Mouse (Mus musculus): ENCODE results near the gene Uchl1.

The Uchl1 gene

DNA sequence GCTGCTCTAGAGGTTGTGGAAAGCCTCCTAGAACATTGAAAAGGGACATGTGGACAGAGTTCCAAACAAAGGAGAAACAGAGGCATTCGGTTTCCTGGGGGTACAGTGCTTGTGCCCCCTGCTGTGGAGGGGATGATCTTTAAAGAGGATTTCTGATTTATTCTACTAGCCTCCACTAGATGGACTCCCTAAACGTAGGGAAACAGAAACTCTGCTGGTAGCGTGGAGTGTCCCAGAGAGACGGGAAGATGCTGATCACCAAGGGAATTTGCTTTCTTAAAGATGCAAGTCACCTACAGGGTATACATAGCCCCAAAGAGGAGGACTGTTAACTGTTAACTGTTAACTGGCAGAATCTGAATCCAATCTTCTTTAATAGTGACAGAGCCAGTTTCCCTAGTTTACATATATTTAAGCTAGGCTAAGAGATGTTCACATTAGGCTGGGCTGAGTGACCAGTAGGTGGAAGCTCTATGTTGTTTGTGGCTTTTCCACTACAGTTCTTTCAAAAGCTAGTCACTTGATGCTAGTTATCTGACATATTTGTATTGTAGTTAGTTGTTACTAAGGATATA, 34.6 kb downstream of the Uchl1 start:
- DNase-seq, result no peak

- no peak for DNase-seq
These were observed 36.9 kb downstream of the Uchl1 start for GRCm38 (mm10) chr5:66712801-66713200.

DNA sequence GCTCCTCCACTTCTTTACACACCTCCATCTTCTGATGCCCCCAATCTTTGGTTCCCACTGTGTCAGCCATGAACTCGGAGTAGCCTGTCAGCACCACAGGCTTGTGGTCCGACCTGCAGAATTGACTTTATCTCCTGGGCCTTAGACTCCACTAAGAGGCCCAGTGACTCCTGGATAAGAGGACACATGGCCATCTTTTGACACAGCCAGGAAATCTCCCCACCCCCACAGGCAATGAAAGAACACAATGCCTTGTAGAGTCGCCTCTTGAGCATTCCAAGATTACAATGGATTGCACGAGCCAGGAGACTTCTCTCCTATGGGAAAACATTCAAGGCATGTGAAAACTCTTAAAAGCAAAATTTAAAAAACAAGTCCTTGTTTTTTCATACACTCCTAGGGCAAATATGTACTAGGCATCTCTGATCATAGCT, 39.6 kb downstream of the Uchl1 start:
- DNase-seq, result no peak

DNA sequence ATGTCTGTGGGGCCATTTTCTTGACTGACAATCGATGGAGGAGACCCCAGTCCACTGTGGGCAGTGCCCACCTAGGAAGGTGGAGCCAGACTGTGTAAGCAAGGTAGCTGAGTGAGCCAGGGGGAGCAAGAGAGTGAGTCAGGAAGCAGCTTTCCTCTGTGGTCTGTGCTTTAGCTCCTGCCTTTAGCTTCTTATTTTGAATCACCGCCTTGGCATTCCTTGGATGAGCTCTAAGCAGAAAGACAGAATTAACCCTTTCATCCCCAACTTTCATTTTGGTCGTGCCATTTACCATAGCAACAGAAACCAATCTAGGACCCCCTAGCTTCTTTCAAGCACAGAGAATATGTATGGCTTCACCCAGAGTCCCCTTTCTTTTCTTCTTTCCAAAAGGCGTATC, 42.0 kb downstream of the Uchl1 start:
- no peak for DNase-seq

GRCm38 (mm10) chr5:66718413-66718812, 42.5 kb downstream of the Uchl1 start:
- no peak for DNase-seq

DNA sequence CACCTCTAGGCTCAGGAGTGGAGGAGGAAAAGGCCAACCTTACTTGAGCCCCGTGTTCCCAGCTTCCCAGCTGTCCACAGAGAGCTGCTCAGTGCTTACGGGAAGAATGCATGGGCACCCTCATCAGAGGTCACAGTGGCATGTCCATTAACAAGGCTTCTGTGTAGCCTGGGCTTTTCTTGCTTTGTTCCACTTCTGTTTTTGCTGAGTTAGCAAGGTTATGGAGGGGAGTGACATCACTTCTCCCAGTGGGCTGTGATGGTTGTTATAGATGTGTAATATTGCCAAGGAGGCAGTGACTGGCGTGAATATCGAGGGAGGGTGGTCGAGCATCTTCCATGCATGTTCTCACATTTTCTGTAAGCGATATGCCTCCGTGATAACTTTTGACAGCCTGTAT, 43.0 kb downstream of the Uchl1 start:
- DNase-seq, result no peak

DNA sequence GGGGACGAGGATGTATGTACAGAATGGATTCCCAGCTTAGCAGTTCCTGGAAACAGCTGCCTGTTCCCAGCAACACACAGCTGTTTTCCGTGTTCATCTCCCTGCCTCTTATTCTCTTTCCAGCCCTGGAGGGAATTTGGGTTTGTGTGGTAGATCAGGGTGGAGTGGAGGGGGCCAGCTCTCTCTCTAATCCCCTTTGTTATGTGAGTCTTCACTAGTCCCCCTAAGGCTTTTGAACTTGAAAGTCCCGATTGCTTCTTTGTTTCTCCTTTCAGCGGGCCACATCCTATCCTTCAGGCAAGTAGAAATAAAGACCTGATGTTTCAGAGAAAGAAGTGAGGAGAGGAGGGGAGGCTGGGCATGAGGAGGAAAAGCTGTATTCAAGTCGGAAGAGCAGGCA, 45.0 kb downstream of the Uchl1 start:
- DNase-seq, result no peak

- no peak for DNase-seq
These were observed 46.7 kb downstream of the Uchl1 start for GRCm38 (mm10) chr5:66722586-66722985.

DNA sequence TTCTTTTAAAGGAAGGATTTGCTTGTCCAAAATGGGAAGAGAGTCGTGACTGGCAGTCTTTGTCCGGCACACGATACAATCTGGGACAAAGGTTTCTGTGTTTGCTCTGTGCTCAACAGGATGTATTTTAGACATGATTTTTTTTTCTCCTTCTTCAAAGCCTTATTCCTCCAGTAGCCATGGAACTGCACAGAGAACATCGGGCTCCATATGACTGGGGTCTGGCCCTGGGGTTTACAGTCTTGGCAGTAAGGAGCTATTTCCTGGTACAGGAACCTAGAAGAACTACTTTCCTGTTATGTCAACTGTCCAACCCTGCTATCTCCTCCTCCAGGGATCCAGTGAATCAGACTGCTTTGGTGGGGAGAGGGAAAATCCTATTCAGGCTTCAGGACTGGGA, 47.1 kb downstream of the Uchl1 start:
- no peak for DNase-seq

DNA sequence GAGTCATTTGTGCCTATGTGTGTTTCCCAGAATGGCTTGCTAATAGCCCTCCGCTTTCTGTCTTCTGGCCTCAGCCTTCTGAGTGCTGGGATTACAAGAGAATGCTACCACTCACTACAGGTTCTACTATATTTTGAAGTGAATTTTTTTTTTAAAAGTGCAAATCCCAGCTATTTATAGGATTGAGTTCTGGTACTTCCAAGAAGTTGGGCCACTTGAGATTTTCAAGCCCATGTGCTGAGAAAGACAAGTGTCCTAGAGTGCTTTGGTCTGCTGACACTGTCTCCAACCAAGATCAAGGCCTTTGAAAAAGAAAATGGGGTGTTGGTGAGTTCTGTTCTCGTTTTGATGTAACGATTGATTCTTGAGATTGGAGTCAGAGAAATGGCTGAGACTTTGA, 47.7 kb downstream of the Uchl1 start:
- DNase-seq, result no peak

DNA sequence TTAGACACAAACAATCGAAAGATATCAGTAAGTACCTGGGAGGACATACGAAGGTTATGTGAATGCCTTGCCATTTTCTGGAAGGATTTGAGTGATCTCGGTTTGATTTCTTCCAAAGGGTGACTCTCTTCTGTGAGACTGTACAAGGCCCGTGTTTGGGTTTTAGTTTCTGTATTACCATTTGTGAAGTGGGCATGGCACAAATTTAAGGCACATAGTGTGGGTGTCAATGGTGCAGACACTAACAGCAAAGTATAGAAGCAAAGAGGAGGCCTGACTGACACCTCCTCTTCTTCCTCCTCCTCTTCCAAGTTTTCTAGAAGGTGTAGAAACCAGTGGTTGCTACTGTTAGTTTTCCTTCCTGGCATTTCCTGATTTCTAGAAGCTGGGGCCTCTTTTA, 53.4 kb downstream of the Uchl1 start:
- no peak for DNase-seq

GRCm38 (mm10) chr5:66730621-66731301, 54.9 kb downstream of the Uchl1 start:
- DNase-seq, result no peak

DNA sequence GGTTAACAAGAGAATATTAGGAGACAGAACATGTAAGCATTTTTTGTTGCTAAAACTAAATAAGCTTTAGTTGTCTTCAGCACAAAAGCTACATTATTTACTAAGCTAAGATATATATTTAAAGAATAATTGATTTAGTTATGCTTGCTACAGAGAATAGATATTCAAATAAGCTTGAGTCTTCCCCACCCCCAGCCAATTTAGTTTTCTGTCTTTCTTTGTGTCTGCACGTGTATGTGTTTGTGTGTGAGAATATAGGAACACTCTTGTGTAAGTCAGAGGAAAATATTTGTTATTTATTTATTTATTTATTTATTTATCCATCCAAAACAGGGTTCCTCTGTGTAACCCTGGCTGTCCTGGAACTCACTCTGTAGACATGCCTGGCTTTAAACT, 55.4 kb downstream of the Uchl1 start:
- DNase-seq, result no peak

- no peak for DNase-seq
These were observed 57.7 kb downstream of the Uchl1 start for GRCm38 (mm10) chr5:66733556-66733955.
